Mouse (Mus musculus): ENCODE results near the gene Wdr70.

DNA sequence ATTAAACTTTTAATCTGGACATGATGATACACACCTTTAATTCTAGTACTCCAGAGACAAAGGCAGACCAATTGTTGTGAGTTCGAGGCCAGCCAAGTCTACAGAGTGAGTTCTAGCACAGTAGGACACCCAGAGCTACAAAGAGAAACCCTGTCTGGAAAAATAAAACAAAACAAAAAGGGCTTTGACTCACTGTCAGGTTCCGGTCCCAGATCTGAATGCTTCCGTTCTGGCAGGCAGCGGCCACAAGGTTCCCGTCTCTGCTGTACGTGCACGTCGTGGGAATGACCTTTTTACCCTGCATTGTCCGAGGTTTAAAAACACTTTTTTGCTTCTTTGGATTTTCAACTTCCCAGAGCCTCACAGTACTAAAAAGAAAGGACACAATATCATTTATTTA lies 122.2 kb downstream of the Wdr70 start:
- TF ChIP-seq CTCF (IDR thresholded peaks at IDR 0.05; ENCODE audit: extremely low read depth, insufficient read depth, low read length) (no peak), POLR2A (IDR thresholded peaks at IDR 0.05; ENCODE audit: extremely low read depth, insufficient read depth, low read length) (no peak)
